Mouse (Mus musculus) B cell, adult 62 days (primary cell): ENCODE data around the gene Fat4. TPM values are rescaled to one million over a fixed set of nuclear protein-coding genes. Genes with fewer than 3 reads are reported as not detected.

Experiments used
- total RNA-seq: library from RNA; stranded (reverse); gene quantifications from 4 replicates; pipeline ENCODE4 v1.2.4, GENCODE M21; 2023

Gene Fat4
- 0.06 TPM in 2 of 4 replicates, not detected in the others for total RNA-seq

DNA sequence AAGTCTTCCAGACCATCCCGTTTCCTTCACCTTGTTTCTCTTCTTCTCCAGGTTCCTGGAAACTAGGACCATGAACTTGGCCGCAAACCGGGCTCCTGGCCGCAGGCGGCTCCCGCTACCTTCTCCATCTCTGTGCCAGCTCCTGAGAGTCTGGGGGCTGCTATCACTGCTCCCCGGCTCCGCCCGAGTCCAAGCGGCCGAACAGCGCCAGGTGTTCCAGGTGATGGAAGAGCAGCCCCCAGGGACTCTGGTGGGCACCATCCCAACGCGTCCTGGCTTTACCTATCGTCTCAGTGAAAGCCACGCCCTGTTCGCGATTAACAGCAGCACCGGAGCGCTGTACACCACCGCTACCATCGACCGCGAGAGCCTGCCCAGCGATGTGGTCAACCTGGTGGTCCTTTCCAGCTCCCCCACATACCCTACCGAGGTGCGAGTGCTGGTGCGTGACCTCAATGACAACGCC lies at the start of gene Fat4:
Gene Fat4 (plus strand): TSS at position 51 of the 466 bp plus-strand sequence.

